ENCODE assay signal across 9 mouse cellular contexts in genomic region chr7:35759602-35760001, GRCm38 (mm10). TPM values are rescaled to one million over a fixed set of nuclear protein-coding genes. Genes with fewer than 3 reads are reported as not detected.
DNase-seq lines count a peak whose midpoint lies in the region; ATAC-seq and TF ChIP-seq lines count a peak whose summit lies in the region.
"Had no signal": no experiment of that assay in that cellular context is flagged by ENCODE, and none has a peak within 500 bp of the region (broad histone marks: within the 10 kb centered on the region; RNA-seq: fewer than 3 reads in every experiment).

No protein-coding gene starts in this region.

- no peaks in the 10 kb centered on the region for H3K9me3 ChIP-seq in forebrain, postnatal 0 days (ENCODE audit: low read length)
- no peaks in the 10 kb centered on the region for H3K9me3 ChIP-seq in forebrain, embryonic 15.5 days
- H3K9me3 ChIP-seq in lung, embryonic 14.5 days (ENCODE audit: low read depth, low read length), result no peaks in the 10 kb centered on the region
- peaks cover 3% of the 10 kb centered on the region; the same call in 1 of the 2 replicates for H3K9me3 ChIP-seq in heart, embryonic 10.5 days

- no peak overlapping the region for H3K4me2 ChIP-seq in forebrain, postnatal 0 days (ENCODE audit: low read depth)
- H3K4me2 ChIP-seq in forebrain, embryonic 15.5 days (replicated peaks), result no peak overlapping the region
- no peak overlapping the region for H3K4me2 ChIP-seq in lung, embryonic 14.5 days

- DNase-seq in forebrain, postnatal 0 days, result peak; percentile 49
- DNase-seq in lung, embryonic 14.5 days, result peak; percentile 47
- no peak for DNase-seq in lung, postnatal 14 days
- DNase-seq in NIH3T3 (ENCODE audit: low read depth), result peak; percentile 49
- peak; percentile 48 for DNase-seq in splenic B cell, adult 2 months (ENCODE audit: low read depth, low spot score)
- DNase-seq in heart, embryonic 10.5 days (ENCODE audit: low spot score), result no peak

- no peak for ATAC-seq in forebrain, postnatal 0 days
- ATAC-seq in forebrain, embryonic 15.5 days (replicated peaks), result no peak
- no peak for ATAC-seq in lung, embryonic 14.5 days (ENCODE audit: insufficient read depth)
- no peak for ATAC-seq in frontal cortex, adult (ENCODE audit: low TSS enrichment)

- TF ChIP-seq CTCF in forebrain, postnatal 0 days (IDR thresholded peaks at IDR 0.05; ENCODE audit: low read depth), result peak; percentile 63
- TF ChIP-seq CTCF in lung, embryonic 14.5 days (IDR thresholded peaks at IDR 0.05; ENCODE audit: low read depth), result peak; percentile 63

- H3K36me3 ChIP-seq in forebrain, postnatal 0 days (ENCODE audit: insufficient read depth), result no peaks in the 10 kb centered on the region
- no peaks in the 10 kb centered on the region for H3K36me3 ChIP-seq in forebrain, embryonic 15.5 days
- no peaks in the 10 kb centered on the region for H3K36me3 ChIP-seq in lung, embryonic 14.5 days (ENCODE audit: insufficient read depth)
- no peaks in the 10 kb centered on the region for H3K36me3 ChIP-seq in splenic B cell, adult 2 months (ENCODE audit: control insufficient read depth, insufficient read depth, low read length, poor library complexity, severe bottlenecking)
- H3K36me3 ChIP-seq in heart, embryonic 10.5 days, result no peaks in the 10 kb centered on the region

- no peak overlapping the region for H3K9ac ChIP-seq in forebrain, postnatal 0 days
- no peak overlapping the region for H3K9ac ChIP-seq in forebrain, embryonic 15.5 days (replicated peaks)
- H3K9ac ChIP-seq in lung, embryonic 14.5 days, result no peak overlapping the region

- 22% methylated on average over 2 of the region's 2 CpGs for WGBS in forebrain, postnatal 0 days
- 22% methylated on average over 2 of the region's 2 CpGs for WGBS in forebrain, embryonic 15.5 days
- 13% methylated on average over 2 of the region's 2 CpGs for WGBS in lung, embryonic 14.5 days
- 17% methylated on average over 2 of the region's 2 CpGs for WGBS in heart, embryonic 10.5 days

- H3K4me1 ChIP-seq in forebrain, postnatal 0 days (ENCODE audit: insufficient read depth), result no peaks in the 10 kb centered on the region
- peaks cover 3% of the 10 kb centered on the region for H3K4me1 ChIP-seq in forebrain, embryonic 15.5 days
- 0 out of 2 replicates have a peak, but pooled peaks cover 3% of the 10 kb centered on the region for H3K4me1 ChIP-seq in lung, embryonic 14.5 days (ENCODE audit: insufficient read depth)
- H3K4me1 ChIP-seq in heart, embryonic 10.5 days, result no peaks in the 10 kb centered on the region

- H3K27ac ChIP-seq in forebrain, postnatal 0 days (ENCODE audit: low read depth, low read length), result no peak overlapping the region
- H3K27ac ChIP-seq in forebrain, embryonic 15.5 days (replicated peaks), result no peak overlapping the region
- H3K27ac ChIP-seq in lung, embryonic 14.5 days (ENCODE audit: low read depth), result no peak overlapping the region
- H3K27ac ChIP-seq in heart, embryonic 10.5 days, result no peak overlapping the region
- H3K27ac ChIP-seq: macrophage had no signal

- no peak overlapping the region for H3K4me3 ChIP-seq in forebrain, postnatal 0 days (ENCODE audit: low read depth, low read length)
- H3K4me3 ChIP-seq in forebrain, embryonic 15.5 days, result no peak overlapping the region
- no peak overlapping the region for H3K4me3 ChIP-seq in lung, embryonic 14.5 days (ENCODE audit: low read depth, low read length)
- H3K4me3 ChIP-seq in heart, embryonic 10.5 days, result no peak overlapping the region

- H3K27me3 ChIP-seq in forebrain, postnatal 0 days (ENCODE audit: insufficient read depth, low read length), result no peaks in the 10 kb centered on the region
- no peaks in the 10 kb centered on the region for H3K27me3 ChIP-seq in forebrain, embryonic 15.5 days
- no peaks in the 10 kb centered on the region for H3K27me3 ChIP-seq in lung, embryonic 14.5 days (ENCODE audit: insufficient read depth, low read length)
- no peaks in the 10 kb centered on the region for H3K27me3 ChIP-seq in splenic B cell, adult 2 months (ENCODE audit: control insufficient read depth, insufficient read depth, low read length, poor library complexity, severe bottlenecking)
- H3K27me3 ChIP-seq in heart, embryonic 10.5 days (ENCODE audit: insufficient read depth, poor library complexity, severe bottlenecking), result no peaks in the 10 kb centered on the region

RNA-seq across cellular contexts. Expression of gene Dpy19l3, which starts 5.3 kb away (rescaled TPM):
- 33.4 and 38.8 TPM in 2 replicates for total RNA-seq in forebrain, postnatal 0 days (2014; rRNA removed)
- polyA plus RNA-seq in forebrain, postnatal 0 days (2015; fragmentation: Nextera tagmentation; extraction: Ambion mirVana), result 26.1 and 38.8 TPM in 2 replicates
- 50.3 and 54.6 TPM in 2 replicates for polyA plus RNA-seq in forebrain, embryonic 15.5 days (2015; fragmentation: Nextera tagmentation; extraction: Ambion mirVana)
- 36.1 and 39.4 TPM in 2 replicates for polyA plus RNA-seq in lung, embryonic 14.5 days (2014; fragmentation: Nextera tagmentation; extraction: Ambion mirVana)
- polyA plus RNA-seq in heart, embryonic 10.5 days (2016; fragmentation: Nextera tagmentation; extraction: Ambion mirVana), result 14.3 and 23.8 TPM in 2 replicates

RNA-seq across cellular contexts. Expression of gene Zfp507, which starts 43.2 kb away (rescaled TPM):
- 20.2 and 30.5 TPM in 2 replicates for total RNA-seq in forebrain, postnatal 0 days (2014; rRNA removed)
- polyA plus RNA-seq in forebrain, postnatal 0 days (2015; fragmentation: Nextera tagmentation; extraction: Ambion mirVana), result 4.9 and 8.1 TPM in 2 replicates
- polyA plus RNA-seq in forebrain, embryonic 15.5 days (2015; fragmentation: Nextera tagmentation; extraction: Ambion mirVana), result 16.2 and 18.9 TPM in 2 replicates
- polyA plus RNA-seq in lung, embryonic 14.5 days (2014; fragmentation: Nextera tagmentation; extraction: Ambion mirVana), result 19.0 and 20.6 TPM in 2 replicates
- polyA plus RNA-seq in heart, embryonic 10.5 days (2016; fragmentation: Nextera tagmentation; extraction: Ambion mirVana), result 13.0 and 15.9 TPM in 2 replicates

Comparison
In these comparisons a context has a peak if more than half of its experiments do, and no peak if none do; other contexts are left out.
1. DNase-seq: peak in forebrain, postnatal 0 days (single experiment), lung, embryonic 14.5 days (single experiment), NIH3T3 (single experiment) and splenic B cell, adult 2 months (single experiment); none in lung, postnatal 14 days (single experiment) and heart, embryonic 10.5 days (single experiment).